Mouse (Mus musculus) C2C12 (cell line): ENCODE results near the gene Rcsd1.

Experiments used
- CTCF ChIP-seq: IDR thresholded peaks from one replicate; pipeline ENCODE4 v1.5.1; 2011; ENCODE audit not compliant: control insufficient read depth, insufficient read depth, insufficient read length
- MAX ChIP-seq: IDR thresholded peaks from one replicate; pipeline ENCODE4 v1.6.1; 2011; ENCODE audit warnings: mild to moderate bottlenecking, control low read depth
- MYOG ChIP-seq: IDR thresholded peaks from one replicate; pipeline ENCODE4 v1.6.1; 2011; ENCODE audit not compliant: control insufficient read depth, insufficient read length; ENCODE audit errors: extremely low read depth

- TF ChIP-seq MAX: no peak
- no peak for TF ChIP-seq CTCF
- no peak for TF ChIP-seq MYOG
These were observed 11.9 kb downstream of the Rcsd1 start for GRCm38 (mm10) chr1:165697701-165698100.
